Mouse (Mus musculus): ENCODE measurements around the gene Sipa1l2. TPM values are rescaled to one million over a fixed set of nuclear protein-coding genes. Genes with fewer than 3 reads are reported as not detected.
"Not testable (repeated sequence)": the region's sequence is repeated elsewhere in the genome, so short reads cannot be mapped to it uniquely, and the experiment has no call there.

Sipa1l2 gene
- polyA plus RNA-seq, 1 experiment from 2014 or later, result 33.2 TPM

DNA sequence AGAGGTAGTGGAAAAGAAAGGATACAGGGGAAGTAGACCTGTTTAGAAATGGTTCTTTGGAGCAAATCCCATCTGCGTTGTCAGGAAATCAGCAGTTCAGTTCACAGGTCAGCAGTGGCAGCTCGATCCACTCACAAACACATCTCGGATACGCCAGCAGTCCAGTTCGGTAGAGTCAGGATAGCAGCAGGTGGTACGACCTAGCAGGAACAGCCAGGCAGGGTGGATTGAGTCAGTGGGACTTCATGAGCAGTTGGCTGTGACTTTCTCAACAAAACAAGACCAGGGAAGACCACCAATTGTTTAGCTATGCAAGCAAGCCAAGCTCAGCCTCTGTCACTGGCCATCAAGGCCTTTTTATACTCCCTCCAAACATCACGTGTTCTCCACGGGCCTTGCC, 173.9 kb downstream of the Sipa1l2 start:
- 88% methylated on average over 8 of the region's 8 CpGs for WGBS
- not testable (repeated sequence) for ATAC-seq (ENCODE audit: low FRiP score)

DNA sequence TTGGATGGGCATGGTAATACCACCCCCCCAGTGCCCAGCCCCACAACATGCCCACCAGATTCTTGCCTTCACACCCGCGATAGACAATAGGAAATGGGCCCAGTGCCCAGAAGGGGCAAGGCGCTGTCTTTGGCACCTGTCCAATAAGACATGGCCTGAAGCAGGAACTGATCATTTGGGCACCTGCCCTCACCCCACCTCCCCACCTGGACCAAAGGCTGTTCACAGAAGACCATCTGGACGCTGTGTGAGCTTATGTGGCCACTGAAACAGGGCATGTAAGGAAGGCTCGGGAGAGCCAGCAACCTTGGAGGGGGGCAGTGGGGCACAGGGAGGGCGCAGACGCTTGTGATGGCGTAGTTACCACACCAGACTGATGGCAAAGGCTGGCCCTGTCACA, 174.6 kb downstream of the Sipa1l2 start:
- H3K27me3 ChIP-seq, result 0 out of 2 replicates have a peak, but pooled peaks cover 4% of the 10 kb centered on the region
- no peaks in the 10 kb centered on the region for H3K9me3 ChIP-seq
- no peak overlapping the region for H3K4me2 ChIP-seq
- H3K36me3 ChIP-seq (replicated peaks), result no peaks in the 10 kb centered on the region
- no peak overlapping the region for H3K9ac ChIP-seq
- peaks cover 18% of the 10 kb centered on the region for H3K4me1 ChIP-seq
- no peak overlapping the region for H3K4me3 ChIP-seq (replicated peaks)
- WGBS, result 85% methylated on average over 8 of the region's 8 CpGs
- H3K27ac ChIP-seq, result no peak overlapping the region
- ATAC-seq (ENCODE audit: low FRiP score), result peak; percentile 23; the same call in 1 of the 2 replicates

More for the DNA sequence above, 173.9 kb downstream of the Sipa1l2 start:
- not testable (repeated sequence) for H3K36me3 ChIP-seq (replicated peaks); H3K27ac ChIP-seq; H3K9ac ChIP-seq; H3K9me3 ChIP-seq; H3K4me2 ChIP-seq; H3K4me3 ChIP-seq (replicated peaks); H3K27me3 ChIP-seq
- peaks cover 12% of the 10 kb centered on the region for H3K4me1 ChIP-seq

DNA sequence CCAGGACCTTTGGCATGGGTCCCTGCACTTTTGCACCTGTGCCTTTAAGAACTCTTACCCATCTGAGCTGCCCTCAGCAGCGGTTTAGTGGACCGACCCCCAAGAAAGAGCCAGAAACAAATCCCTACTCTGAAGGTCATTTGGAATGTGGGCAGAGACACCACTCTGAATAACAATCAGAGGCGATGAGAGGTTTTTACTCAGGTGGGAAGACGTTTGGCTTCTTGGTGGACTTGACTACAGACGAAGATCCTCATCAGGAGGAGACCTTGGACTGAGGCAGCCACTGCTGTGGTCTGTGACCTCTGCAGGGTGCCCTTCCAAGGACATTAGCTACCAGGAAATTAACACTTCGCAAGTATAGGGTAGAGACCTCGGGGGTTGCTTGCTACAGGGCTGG, 177.9 kb downstream of the Sipa1l2 start:
- no peak overlapping the region for H3K27ac ChIP-seq
- no peak overlapping the region for H3K4me3 ChIP-seq (replicated peaks)
- no peak overlapping the region for H3K4me2 ChIP-seq
- no peak for ATAC-seq (ENCODE audit: low FRiP score)
- H3K4me1 ChIP-seq, result peaks cover 35% of the 10 kb centered on the region
- WGBS, result 57% methylated on average over 7 of the region's 7 CpGs
- no peaks in the 10 kb centered on the region for H3K36me3 ChIP-seq (replicated peaks)
- peaks cover 4% of the 10 kb centered on the region; the same call in 1 of the 2 replicates for H3K27me3 ChIP-seq
- H3K9me3 ChIP-seq, result no peaks in the 10 kb centered on the region
- no peak overlapping the region for H3K9ac ChIP-seq

DNA sequence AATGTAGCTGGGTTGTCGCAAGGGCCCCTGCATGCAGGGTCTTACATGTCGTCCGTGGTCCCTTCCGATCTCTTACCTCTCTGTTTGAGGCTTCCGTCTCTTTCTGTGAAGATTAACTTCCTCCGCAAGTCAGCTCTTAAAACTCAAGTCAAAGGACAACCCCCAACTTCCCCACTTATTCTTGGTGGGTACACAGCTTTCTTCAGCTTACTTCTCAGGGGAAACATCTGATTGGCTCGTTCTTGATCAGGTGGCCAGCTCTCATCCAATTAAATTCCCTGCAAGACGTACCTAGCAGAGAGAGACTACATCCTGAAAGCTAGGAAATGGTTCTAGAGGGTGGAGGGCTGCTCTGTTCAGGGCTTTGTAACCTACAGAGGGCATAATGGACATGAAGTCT, 178.3 kb downstream of the Sipa1l2 start:
- H3K27ac ChIP-seq, result no peak overlapping the region
- no peak overlapping the region for H3K4me3 ChIP-seq (replicated peaks)
- H3K36me3 ChIP-seq (replicated peaks), result no peaks in the 10 kb centered on the region
- peaks cover 39% of the 10 kb centered on the region for H3K4me1 ChIP-seq
- 72% methylated on average over 8 of the region's 8 CpGs for WGBS
- ATAC-seq (ENCODE audit: low FRiP score), result no peak
- H3K4me2 ChIP-seq, result no peak overlapping the region
- peaks cover 7% of the 10 kb centered on the region; the same call in 1 of the 2 replicates for H3K27me3 ChIP-seq
- H3K9ac ChIP-seq, result no peak overlapping the region
- no peaks in the 10 kb centered on the region for H3K9me3 ChIP-seq

DNA sequence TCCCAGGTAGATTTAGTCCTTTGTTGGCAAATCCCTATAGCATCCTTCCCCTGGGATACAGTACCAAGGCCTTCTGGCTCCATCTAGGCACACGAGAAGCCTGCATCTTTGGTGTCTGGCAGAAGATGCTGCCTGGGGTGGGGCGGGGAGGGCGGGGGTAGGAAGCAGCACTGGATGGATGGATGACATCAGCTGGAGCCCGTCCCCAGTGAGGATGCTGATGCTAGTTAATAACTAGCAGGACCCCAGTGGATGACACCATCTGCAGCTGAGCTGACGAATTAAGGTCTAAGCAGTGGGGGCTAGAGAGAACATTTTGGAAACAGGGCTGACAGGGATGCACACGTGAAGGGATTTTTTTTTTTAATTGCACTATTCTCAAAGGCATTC, 179.1 kb downstream of the Sipa1l2 start:
- peak; percentile 61 for ATAC-seq (ENCODE audit: low FRiP score)
- Histone ChIP-seq H3K9me3 (no peaks in the 10 kb centered on the region), H3K36me3 (replicated peaks) (no peaks in the 10 kb centered on the region), H3K27me3 (peaks cover 7% of the 10 kb centered on the region; the same call in 1 of the 2 replicates), H3K4me2 (no peak overlapping the region), H3K9ac (no peak overlapping the region), H3K4me3 (replicated peaks) (no peak overlapping the region), H3K27ac (peak overlapping the region; percentile 68), H3K4me1 (peaks cover 47% of the 10 kb centered on the region)
- 62% methylated on average over 6 of the region's 6 CpGs for WGBS

DNA sequence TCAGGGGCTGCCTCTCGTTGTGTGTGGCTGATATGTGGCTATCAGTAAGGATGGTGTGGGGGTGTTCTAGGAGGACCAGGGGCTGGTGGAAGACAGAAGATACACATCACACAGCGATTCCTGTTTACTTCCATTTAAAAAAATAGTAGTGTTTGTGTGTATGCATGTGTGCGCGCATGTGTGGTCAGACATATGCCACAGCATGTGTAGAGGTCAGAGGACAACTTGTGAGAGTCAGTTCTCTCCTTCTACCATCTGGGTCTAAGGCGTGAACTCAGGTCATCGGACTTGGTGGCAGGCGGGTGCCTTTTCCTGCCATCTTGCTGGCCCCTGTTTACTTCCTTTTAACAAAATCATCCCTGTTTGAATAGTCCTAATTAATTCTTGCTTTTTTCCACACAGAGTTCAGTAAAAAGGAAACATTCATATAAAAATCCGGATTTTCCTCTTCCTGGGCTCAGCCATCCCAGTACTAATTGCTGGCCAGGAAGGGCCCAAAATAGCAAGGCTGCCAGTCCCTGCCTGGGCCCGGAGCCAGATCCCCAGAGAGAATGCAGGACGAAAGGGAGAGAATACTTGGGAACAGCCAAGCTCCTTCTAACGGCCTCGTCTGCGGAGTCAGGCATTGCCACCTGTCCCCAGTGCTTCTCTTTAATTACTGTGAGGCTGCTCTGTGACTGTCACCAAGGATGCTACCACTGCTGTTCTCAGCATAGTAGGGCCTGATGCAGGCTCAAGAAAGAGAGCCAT, 179.7 kb downstream of the Sipa1l2 start:
- H3K27me3 ChIP-seq, result peaks cover 7% of the 10 kb centered on the region; the same call in 1 of the 2 replicates
- no peak overlapping the region for H3K4me3 ChIP-seq (replicated peaks)
- peak overlapping the region; percentile 68 for H3K27ac ChIP-seq
- H3K4me1 ChIP-seq, result peaks cover 48% of the 10 kb centered on the region
- H3K9me3 ChIP-seq, result no peaks in the 10 kb centered on the region
- peak; percentile 35 for ATAC-seq (ENCODE audit: low FRiP score)
- H3K4me2 ChIP-seq, result no peak overlapping the region
- no peaks in the 10 kb centered on the region for H3K36me3 ChIP-seq (replicated peaks)
- H3K9ac ChIP-seq, result no peak overlapping the region
- WGBS, result 58% methylated on average over 13 of the region's 13 CpGs

DNA sequence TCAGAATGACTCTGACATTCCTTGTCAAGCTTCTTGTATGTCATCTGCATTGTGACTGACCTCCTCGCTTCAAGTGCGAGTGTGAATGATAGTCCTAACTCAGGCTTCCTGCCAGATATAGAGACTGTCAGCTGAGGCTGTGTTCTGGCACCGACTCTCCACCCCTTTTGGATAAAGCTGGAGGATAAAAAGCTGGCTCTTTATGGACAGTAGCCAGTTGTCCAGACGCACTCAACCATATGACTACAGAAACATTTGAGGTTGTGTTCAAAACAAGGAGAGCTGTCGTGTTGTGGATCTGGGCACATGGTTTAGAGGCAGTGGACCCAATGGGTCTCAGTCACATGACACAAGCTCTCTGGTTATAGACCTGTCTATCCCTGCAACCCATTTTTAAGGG, 180.3 kb downstream of the Sipa1l2 start:
- peaks cover 47% of the 10 kb centered on the region for H3K4me1 ChIP-seq
- H3K9me3 ChIP-seq, result no peaks in the 10 kb centered on the region
- H3K4me2 ChIP-seq, result no peak overlapping the region
- no peaks in the 10 kb centered on the region for H3K36me3 ChIP-seq (replicated peaks)
- no peak for ATAC-seq (ENCODE audit: low FRiP score)
- 76% methylated on average over 5 of the region's 5 CpGs for WGBS
- peak overlapping the region; percentile 68 for H3K27ac ChIP-seq
- no peak overlapping the region for H3K4me3 ChIP-seq (replicated peaks)
- H3K27me3 ChIP-seq, result peaks cover 7% of the 10 kb centered on the region; the same call in 1 of the 2 replicates
- no peak overlapping the region for H3K9ac ChIP-seq

DNA sequence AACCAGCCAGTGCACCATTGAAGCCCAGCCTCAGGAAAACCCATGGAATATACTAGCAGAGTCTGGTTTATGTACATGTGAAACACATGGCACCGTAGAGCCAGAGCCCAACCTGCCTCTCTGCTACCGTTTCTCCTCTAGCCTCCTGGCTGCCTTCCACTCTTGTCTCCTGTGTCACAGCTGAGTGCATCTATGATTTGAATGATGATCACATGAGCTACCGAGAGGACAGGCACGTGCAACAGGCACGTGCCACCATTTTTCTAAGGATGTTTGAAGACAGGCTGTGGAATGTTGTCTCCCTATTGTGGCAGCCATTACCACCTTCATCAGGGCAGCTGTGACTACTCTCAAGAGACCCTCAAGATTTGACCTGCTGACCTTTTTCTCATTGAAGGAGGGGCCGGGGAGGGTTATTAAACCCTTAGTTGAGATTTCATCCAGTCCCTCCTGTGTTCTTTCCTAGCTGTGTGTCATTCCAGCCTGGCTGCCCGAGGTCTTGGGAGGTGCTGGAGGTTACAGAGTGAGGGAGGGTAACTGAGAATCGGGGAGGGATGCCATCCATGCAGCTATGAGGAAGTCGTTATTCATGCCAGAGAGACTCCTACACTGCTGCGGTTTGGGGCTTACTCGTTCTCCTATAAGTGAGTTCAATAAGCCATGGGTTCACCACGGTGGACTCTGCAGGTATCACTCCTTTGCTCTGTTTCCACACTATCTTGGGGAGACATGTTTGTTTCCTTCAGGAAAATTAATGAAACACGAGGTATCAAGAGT, 181.0 kb downstream of the Sipa1l2 start:
- Histone ChIP-seq H3K27ac (no peak overlapping the region), H3K4me3 (replicated peaks) (no peak overlapping the region), H3K27me3 (peaks cover 7% of the 10 kb centered on the region; the same call in 1 of the 2 replicates), H3K4me1 (peaks cover 47% of the 10 kb centered on the region), H3K9me3 (no peaks in the 10 kb centered on the region), H3K9ac (no peak overlapping the region), H3K4me2 (no peak overlapping the region), H3K36me3 (replicated peaks) (no peaks in the 10 kb centered on the region)
- ATAC-seq (ENCODE audit: low FRiP score), result no peak
- 78% methylated on average over 13 of the region's 13 CpGs for WGBS

DNA sequence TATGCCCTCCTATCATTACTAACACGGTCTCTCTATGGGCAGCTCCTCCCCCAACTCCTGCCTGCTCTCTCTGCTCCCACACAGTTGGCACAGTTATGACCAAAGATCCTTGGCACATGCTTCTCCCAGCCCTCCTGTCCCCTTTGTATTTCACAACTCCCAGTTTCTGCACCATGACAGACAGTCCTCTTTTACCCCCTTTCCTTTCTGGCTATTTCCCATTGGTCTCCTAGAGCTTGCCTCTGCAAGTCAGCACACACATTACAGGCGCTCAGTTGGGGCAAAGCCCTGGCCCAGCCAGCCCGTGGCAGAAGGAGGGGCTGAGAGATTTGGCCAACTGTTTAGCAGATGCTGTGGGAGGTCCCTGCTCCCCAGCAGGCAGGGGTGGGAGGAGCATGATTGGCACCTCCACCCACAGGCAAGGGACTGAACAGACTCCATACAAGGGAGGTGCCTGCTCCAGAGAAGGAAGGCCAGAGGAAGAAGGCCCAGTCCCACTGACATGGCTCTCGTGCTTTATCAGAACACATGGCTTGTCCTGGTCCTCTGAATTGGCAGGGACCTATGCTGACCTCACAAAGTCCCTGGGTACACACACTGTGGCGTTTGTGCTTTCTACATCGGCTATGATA, 184.0 kb downstream of the Sipa1l2 start:
- Histone ChIP-seq H3K4me1 (peaks cover 42% of the 10 kb centered on the region), H3K27me3 (peaks cover 3% of the 10 kb centered on the region; the same call in 1 of the 2 replicates), H3K36me3 (replicated peaks) (no peaks in the 10 kb centered on the region), H3K27ac (peak overlapping the region; percentile 39; the same call in 1 of the 2 replicates), H3K4me3 (replicated peaks) (no peak overlapping the region), H3K9me3 (no peaks in the 10 kb centered on the region), H3K9ac (no peak overlapping the region), H3K4me2 (no peak overlapping the region)
- peak; percentile 83 for ATAC-seq (ENCODE audit: low FRiP score)
- 35% methylated on average over 6 of the region's 6 CpGs for WGBS

DNA sequence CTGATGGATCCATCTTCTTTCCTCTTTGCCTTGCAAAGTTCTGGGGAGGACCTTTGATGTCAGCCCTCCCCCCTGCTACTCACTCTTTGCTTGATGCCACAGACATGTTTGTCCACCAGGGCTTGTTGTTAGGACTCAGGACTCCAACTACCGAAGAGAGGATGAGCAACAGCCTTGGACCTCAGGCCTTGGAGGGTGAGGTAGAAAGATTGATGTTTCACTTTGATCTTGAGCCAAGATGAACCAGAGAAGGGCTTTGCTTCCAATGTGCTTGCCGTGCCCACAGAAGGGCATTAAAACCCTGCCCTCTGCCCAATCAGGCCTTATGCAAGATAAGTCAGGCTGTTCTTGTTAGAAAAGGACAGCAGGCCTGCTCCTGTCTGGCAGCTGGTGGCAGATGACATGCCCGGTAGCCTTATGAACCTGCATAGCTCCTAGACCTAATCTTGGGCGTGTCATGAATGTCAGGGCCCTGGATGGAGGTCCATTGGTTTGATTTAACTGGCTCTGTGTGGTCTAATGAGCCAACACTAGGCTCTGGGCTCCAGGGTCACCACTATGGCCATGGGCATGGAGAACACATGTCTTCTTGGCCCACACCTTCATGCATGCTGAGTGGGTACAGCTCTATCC, 184.9 kb downstream of the Sipa1l2 start:
- Histone ChIP-seq H3K4me1 (peaks cover 33% of the 10 kb centered on the region), H3K27me3 (peaks cover 3% of the 10 kb centered on the region; the same call in 1 of the 2 replicates), H3K9me3 (no peaks in the 10 kb centered on the region), H3K36me3 (replicated peaks) (no peaks in the 10 kb centered on the region), H3K4me2 (no peak overlapping the region), H3K27ac (peak overlapping the region; percentile 39; the same call in 1 of the 2 replicates), H3K4me3 (replicated peaks) (no peak overlapping the region), H3K9ac (no peak overlapping the region)
- ATAC-seq (ENCODE audit: low FRiP score), result no peak
- WGBS, result 94% methylated on average over 4 of the region's 4 CpGs

DNA sequence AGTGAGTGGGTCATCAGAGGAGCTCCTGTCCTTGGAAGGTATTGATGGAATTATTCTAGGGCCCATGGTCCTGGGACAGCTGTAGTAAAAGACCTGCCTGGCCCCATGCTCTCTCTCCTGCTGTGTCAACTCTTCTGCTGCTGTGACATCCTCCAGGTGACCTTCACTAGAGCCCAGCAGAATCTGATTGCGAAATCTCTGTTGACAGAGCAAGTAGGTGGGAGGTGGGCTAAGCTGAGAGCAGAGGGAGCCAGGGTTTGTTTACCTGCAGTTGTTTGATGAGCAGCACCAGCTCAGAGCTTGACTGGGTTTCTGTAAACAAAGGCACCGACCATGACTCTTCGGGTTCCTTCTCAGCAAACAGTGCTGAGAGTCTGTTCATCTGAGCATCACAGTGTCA, 187.9 kb downstream of the Sipa1l2 start:
- H3K36me3 ChIP-seq (replicated peaks), result no peaks in the 10 kb centered on the region
- no peak overlapping the region for H3K4me2 ChIP-seq
- H3K9me3 ChIP-seq, result no peaks in the 10 kb centered on the region
- no peak overlapping the region for H3K9ac ChIP-seq
- no peak for ATAC-seq (ENCODE audit: low FRiP score)
- WGBS, result 79% methylated on average over 3 of the region's 3 CpGs
- H3K4me3 ChIP-seq (replicated peaks), result no peak overlapping the region
- no peak overlapping the region for H3K27ac ChIP-seq
- 0 out of 2 replicates have a peak, but pooled peaks cover 13% of the 10 kb centered on the region for H3K27me3 ChIP-seq
- peaks cover 19% of the 10 kb centered on the region for H3K4me1 ChIP-seq

DNA sequence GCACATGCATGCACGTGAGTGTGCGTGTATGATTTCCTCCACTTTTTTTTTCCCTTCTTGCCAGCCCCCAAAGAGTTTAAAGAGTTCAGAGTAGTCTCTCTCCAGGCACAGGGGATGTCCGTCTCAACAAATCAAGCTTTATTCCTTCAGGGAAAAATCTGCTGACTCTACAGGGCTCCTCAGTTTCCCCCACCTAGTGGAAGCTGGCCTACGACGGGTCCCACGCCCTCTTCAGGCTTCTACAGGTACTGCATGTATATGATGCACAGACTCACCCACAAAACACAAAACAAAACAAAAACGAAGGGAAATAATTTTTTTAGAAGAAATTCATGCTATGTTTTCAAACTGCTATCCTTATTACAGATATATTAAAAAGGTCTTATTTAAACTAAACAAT, 189.7 kb downstream of the Sipa1l2 start:
- Histone ChIP-seq H3K9ac (no peak overlapping the region), H3K27me3 (0 out of 2 replicates have a peak, but pooled peaks cover 9% of the 10 kb centered on the region), H3K4me1 (peaks cover 13% of the 10 kb centered on the region), H3K9me3 (no peaks in the 10 kb centered on the region), H3K27ac (no peak overlapping the region), H3K4me3 (replicated peaks) (no peak overlapping the region), H3K36me3 (replicated peaks) (no peaks in the 10 kb centered on the region), H3K4me2 (no peak overlapping the region)
- WGBS, result 65% methylated on average over 7 of the region's 7 CpGs
- no peak for ATAC-seq (ENCODE audit: low FRiP score)
